Mouse (Mus musculus) neural tube, embryonic 12.5 days (tissue): Measurements from ENCODE around the gene Ecm1. TPM values are rescaled to one million over a fixed set of nuclear protein-coding genes. Genes with fewer than 3 reads are reported as not detected.

Source experiments
- ATAC-seq: fragments of 200-750 bp; cut with Nextera tagmentation; 2 replicates; pipeline ENCODE4 v1.8.0; 2017; ENCODE audit warnings: low read depth, mild to moderate bottlenecking, moderate TSS enrichment, moderate library complexity; ENCODE audit not compliant: low FRiP score
- H3K27ac ChIP-seq: fragments of 300-500 bp; sonication (generic); 2 replicates; pipeline ENCODE4 v1.5.1; 2016
- H3K27me3 ChIP-seq: fragments of 300-500 bp; sonication (generic); replicated peaks from 2 replicates; pipeline ENCODE4 v1.6.1; 2016; ENCODE audit warnings: mild to moderate bottlenecking
- H3K36me3 ChIP-seq: fragments of 300-500 bp; sonication (generic); 2 replicates; pipeline ENCODE4 v1.6.1; 2016; ENCODE audit warnings: mild to moderate bottlenecking
- H3K4me1 ChIP-seq: fragments of 300-500 bp; sonication (generic); 2 replicates; pipeline ENCODE4 v1.6.1; 2016
- H3K4me2 ChIP-seq: fragments of 300-500 bp; sonication (generic); replicated peaks from 2 replicates; pipeline ENCODE4 v1.6.1; 2016; ENCODE audit warnings: mild to moderate bottlenecking
- H3K4me3 ChIP-seq: fragments of 300-500 bp; sonication (generic); 2 replicates; pipeline ENCODE4 v1.5.1; 2016
- H3K9ac ChIP-seq: fragments of 300-500 bp; sonication (generic); 2 replicates; pipeline ENCODE4 v1.6.1; 2016; ENCODE audit warnings: mild to moderate bottlenecking
- H3K9me3 ChIP-seq: fragments of 300-500 bp; sonication (generic); 2 replicates; pipeline ENCODE4 v1.6.1; 2016; ENCODE audit warnings: mild to moderate bottlenecking
- WGBS: fragments of 180-500 bp; shearing (Covaris S2); methylation state at CpG from one replicate; pipeline ENCODE4 v1.1.7; 2016; 5-methylcytosine and 5-hydroxymethylcytosine counted together
- polyA plus RNA-seq: library from polyadenylated mRNA; unstranded; fragments of >200 nt; fragmentation: Nextera tagmentation; extraction: Ambion mirVana; gene quantifications from 2 replicates; pipeline ENCODE4 v1.2.1, GENCODE M21; 2016

Ecm1 gene
- 18.8 and 19.8 TPM in 2 replicates for polyA plus RNA-seq

- H3K27ac ChIP-seq = no peak within 1 kb of the TSS
- no peaks in the 10 kb centered on the region for H3K27me3 ChIP-seq
- ATAC-seq = no peak
- H3K4me3 ChIP-seq = no peak within 1 kb of the TSS
- H3K9ac ChIP-seq = no peak within 1 kb of the TSS
- H3K4me2 ChIP-seq = peak within 1 kb of the TSS; percentile 14; the same call in 1 of the 2 replicates
- peaks cover 72% of the 10 kb centered on the region for H3K36me3 ChIP-seq
- H3K4me1 ChIP-seq = no peaks in the 10 kb centered on the region
- H3K9me3 ChIP-seq = no peaks in the 10 kb centered on the region
- WGBS = 85% methylated on average over 7 of the region's 7 CpGs
Measured at GRCm38 (mm10) chr3:95739353-95740104, at the start of gene Ecm1. Gene Ecm1, minus strand, starts transcription at chr3:95739569.

- Histone ChIP-seq H3K36me3 (peaks cover 56% of the 10 kb centered on the region), H3K4me2 (no peak overlapping the region), H3K9me3 (no peaks in the 10 kb centered on the region), H3K27me3 (no peaks in the 10 kb centered on the region), H3K4me3 (no peak overlapping the region), H3K9ac (no peak overlapping the region), H3K27ac (no peak overlapping the region), H3K4me1 (no peaks in the 10 kb centered on the region)
- WGBS = 91% methylated on average over 4 of the region's 4 CpGs
- no peak for ATAC-seq
Measured at GRCm38 (mm10) chr3:95785501-95785900, 46.1 kb upstream of the Ecm1 start.

GRCm38 (mm10) chr3:95771985-95772384 lies 32.6 kb upstream of the Ecm1 start:
- Histone ChIP-seq H3K27ac (no peak overlapping the region), H3K4me2 (no peak overlapping the region), H3K9ac (no peak overlapping the region), H3K27me3 (no peaks in the 10 kb centered on the region), H3K9me3 (no peaks in the 10 kb centered on the region), H3K4me3 (no peak overlapping the region), H3K36me3 (peaks cover 62% of the 10 kb centered on the region), H3K4me1 (no peaks in the 10 kb centered on the region)
- ATAC-seq = no peak

GRCm38 (mm10) chr3:95765534-95765933 lies 26.2 kb upstream of the Ecm1 start:
- no peak for ATAC-seq
- H3K36me3 ChIP-seq = peaks cover 68% of the 10 kb centered on the region

GRCm38 (mm10) chr3:95763811-95764210 lies 24.4 kb upstream of the Ecm1 start:
- H3K36me3 ChIP-seq = peaks cover 61% of the 10 kb centered on the region

More at GRCm38 (mm10) chr3:95765534-95765933, 26.2 kb upstream of the Ecm1 start:
- H3K9ac ChIP-seq = no peak overlapping the region
- no peak overlapping the region for H3K4me2 ChIP-seq
- WGBS = 95% methylated on average over 10 of the region's 10 CpGs
- H3K9me3 ChIP-seq = no peaks in the 10 kb centered on the region
- H3K4me3 ChIP-seq = no peak overlapping the region
- H3K4me1 ChIP-seq = no peaks in the 10 kb centered on the region
- H3K27ac ChIP-seq = no peak overlapping the region
- H3K27me3 ChIP-seq = no peaks in the 10 kb centered on the region

GRCm38 (mm10) chr3:95762961-95763360 lies 23.6 kb upstream of the Ecm1 start:
- Histone ChIP-seq H3K4me1 (no peaks in the 10 kb centered on the region), H3K4me3 (no peak overlapping the region), H3K27ac (no peak overlapping the region), H3K27me3 (no peaks in the 10 kb centered on the region), H3K4me2 (no peak overlapping the region), H3K9me3 (no peaks in the 10 kb centered on the region), H3K9ac (no peak overlapping the region), H3K36me3 (peaks cover 53% of the 10 kb centered on the region)
- 50% methylated on average over 6 of the region's 6 CpGs for WGBS
- no peak for ATAC-seq

More at GRCm38 (mm10) chr3:95763811-95764210, 24.4 kb upstream of the Ecm1 start:
- H3K27ac ChIP-seq = no peak overlapping the region
- no peak overlapping the region for H3K9ac ChIP-seq
- no peak overlapping the region for H3K4me3 ChIP-seq
- no peak for ATAC-seq
- H3K4me2 ChIP-seq = no peak overlapping the region
- 84% methylated on average over 10 of the region's 10 CpGs for whole genome bisulfite sequencing
- no peaks in the 10 kb centered on the region for H3K4me1 ChIP-seq
- no peaks in the 10 kb centered on the region for H3K27me3 ChIP-seq
- no peaks in the 10 kb centered on the region for H3K9me3 ChIP-seq

GRCm38 (mm10) chr3:95761771-95762170 lies 22.4 kb upstream of the Ecm1 start:
- H3K27ac ChIP-seq = no peak overlapping the region
- no peak for ATAC-seq
- no peaks in the 10 kb centered on the region for H3K9me3 ChIP-seq
- no peak overlapping the region for H3K4me2 ChIP-seq
- WGBS = 75% methylated on average over 4 of the region's 4 CpGs
- no peaks in the 10 kb centered on the region for H3K4me1 ChIP-seq
- no peak overlapping the region for H3K4me3 ChIP-seq
- no peak overlapping the region for H3K9ac ChIP-seq
- H3K36me3 ChIP-seq = peaks cover 43% of the 10 kb centered on the region
- H3K27me3 ChIP-seq = no peaks in the 10 kb centered on the region

- Histone ChIP-seq H3K27ac (no peak overlapping the region), H3K4me2 (no peak overlapping the region), H3K4me3 (no peak overlapping the region), H3K36me3 (peaks cover 32% of the 10 kb centered on the region), H3K9me3 (no peaks in the 10 kb centered on the region), H3K27me3 (no peaks in the 10 kb centered on the region), H3K9ac (no peak overlapping the region), H3K4me1 (no peaks in the 10 kb centered on the region)
- no peak for ATAC-seq
Measured at GRCm38 (mm10) chr3:95760656-95761055, 21.3 kb upstream of the Ecm1 start.

GRCm38 (mm10) chr3:95760106-95760505 lies 20.7 kb upstream of the Ecm1 start, which contains the start of gene Tars2:
Gene Tars2, minus strand, starts transcription at chr3:95760206.
- Histone ChIP-seq H3K36me3 (peaks cover 26% of the 10 kb centered on the region), H3K4me1 (0 out of 2 replicates have a peak, but pooled peaks cover 3% of the 10 kb centered on the region), H3K27me3 (no peaks in the 10 kb centered on the region), H3K9ac (no peak within 1 kb of the TSS), H3K9me3 (no peaks in the 10 kb centered on the region), H3K27ac (no peak within 1 kb of the TSS), H3K4me2 (no peak within 1 kb of the TSS), H3K4me3 (no peak within 1 kb of the TSS)
- no peak for ATAC-seq
- WGBS = 90% methylated on average over 6 of the region's 6 CpGs

- Histone ChIP-seq H3K27ac (no peak overlapping the region), H3K4me1 (peaks cover 8% of the 10 kb centered on the region; the same call in 1 of the 2 replicates), H3K9me3 (no peaks in the 10 kb centered on the region), H3K27me3 (no peaks in the 10 kb centered on the region), H3K4me2 (no peak overlapping the region), H3K4me3 (no peak overlapping the region), H3K36me3 (peaks cover 12% of the 10 kb centered on the region), H3K9ac (no peak overlapping the region)
- ATAC-seq = no peak
- 59% methylated on average over 9 of the region's 9 CpGs for WGBS
Measured at GRCm38 (mm10) chr3:95758467-95759218, 19.3 kb upstream of the Ecm1 start.

GRCm38 (mm10) chr3:95756808-95757207 lies 17.4 kb upstream of the Ecm1 start:
- no peak overlapping the region for H3K27ac ChIP-seq
- H3K9ac ChIP-seq = no peak overlapping the region
- H3K4me3 ChIP-seq = no peak overlapping the region
- no peaks in the 10 kb centered on the region for H3K27me3 ChIP-seq
- peaks cover 8% of the 10 kb centered on the region; the same call in 1 of the 2 replicates for H3K4me1 ChIP-seq
- no peak overlapping the region for H3K4me2 ChIP-seq
- H3K9me3 ChIP-seq = no peaks in the 10 kb centered on the region
- no peak for ATAC-seq
- WGBS = 85% methylated on average over 2 of the region's 2 CpGs
- peaks cover 8% of the 10 kb centered on the region; the same call in 1 of the 2 replicates for H3K36me3 ChIP-seq
